Mouse (Mus musculus): Measurements from ENCODE around the gene Sfta2. TPM values are rescaled to one million over a fixed set of nuclear protein-coding genes. Genes with fewer than 3 reads are reported as not detected.

The Sfta2 gene
- total RNA-seq, 2 experiments from 2014 or later, result not detected

Other genes starting within 250 kb of the Sfta2 start
- gene H2-Q4, start 221.9 kb upstream of the Sfta2 start, total RNA-seq (2021), result 10 to 100 TPM in 1 of 2 experiments, 1 to 10 TPM in 1; 7.9 to 11.0 TPM
- under 1 TPM; 0.34 to 0.75 TPM for gene H2-Q6, start 176.7 kb upstream of the Sfta2 start, total RNA-seq (2021)
- gene H2-Q7, start 162.4 kb upstream of the Sfta2 start, total RNA-seq (2021), result 1 to 10 TPM; 1.3 to 1.4 TPM
- gene H2-Q10, start 131.5 kb upstream of the Sfta2 start, total RNA-seq (2021), result under 1 TPM; 0.13 to 0.14 TPM
- not detected for gene Pou5f1, start 95.5 kb upstream of the Sfta2 start, total RNA-seq (2021)
- 1 to 10 TPM; 3.1 to 3.5 TPM for gene Tcf19, start 84.7 kb upstream of the Sfta2 start, total RNA-seq (2021)
- 1 to 10 TPM; 2.2 to 2.8 TPM for gene Cchcr1, start 84.4 kb upstream of the Sfta2 start, total RNA-seq (2021)
- gene Psors1c2, start 68.3 kb upstream of the Sfta2 start, total RNA-seq (2021), result not detected
- under 1 TPM; 0.26 to 0.28 TPM for gene Cdsn, start 49.4 kb upstream of the Sfta2 start, total RNA-seq (2021)
- gene 2300002M23Rik, start 34.1 kb upstream of the Sfta2 start, total RNA-seq (2021), result not detected
- not detected for gene Gm9573, start 25.1 kb downstream of the Sfta2 start, total RNA-seq (2021)
- not detected for gene Mucl3, start 42.1 kb downstream of the Sfta2 start, total RNA-seq (2021)
- 10 to 100 TPM; 32.3 TPM for gene Vars2, start 66.0 kb downstream of the Sfta2 start, total RNA-seq (2021)
- gene Gtf2h4, start 72.2 kb downstream of the Sfta2 start, total RNA-seq (2021), result 10 to 100 TPM; 17.5 to 18.3 TPM
- gene Ddr1, start 103.1 kb downstream of the Sfta2 start, total RNA-seq (2021), result 10 to 100 TPM; 33.1 to 41.7 TPM
- 10 to 100 TPM; 21.7 to 39.7 TPM for gene Ier3, start 220.1 kb downstream of the Sfta2 start, total RNA-seq (2021)
- 100 to 1,000 TPM; 125 to 141 TPM for gene Flot1, start 221.7 kb downstream of the Sfta2 start, total RNA-seq (2021)
- 100 to 1,000 TPM; 102 to 103 TPM for gene Tubb5, start 236.8 kb downstream of the Sfta2 start, total RNA-seq (2021)
- gene Mdc1, start 240.0 kb downstream of the Sfta2 start, total RNA-seq (2021), result 10 to 100 TPM; 11.8 to 14.6 TPM